Mouse (Mus musculus) inflammation-experienced regulatory T-cells, adult 16 weeks (primary cell): Measurements from ENCODE around the gene Fxyd2. TPM values are rescaled to one million over a fixed set of nuclear protein-coding genes. Genes with fewer than 3 reads are reported as not detected.

Source experiments
- polyA plus RNA-seq: library from polyadenylated mRNA; unstranded; fragments of 100-300 nt; shearing (Covaris generic); gene quantifications from one replicate; pipeline ENCODE4 v1.2.1, GENCODE M21; 2017

The Fxyd2 gene
- not detected for polyA plus RNA-seq

DNA sequence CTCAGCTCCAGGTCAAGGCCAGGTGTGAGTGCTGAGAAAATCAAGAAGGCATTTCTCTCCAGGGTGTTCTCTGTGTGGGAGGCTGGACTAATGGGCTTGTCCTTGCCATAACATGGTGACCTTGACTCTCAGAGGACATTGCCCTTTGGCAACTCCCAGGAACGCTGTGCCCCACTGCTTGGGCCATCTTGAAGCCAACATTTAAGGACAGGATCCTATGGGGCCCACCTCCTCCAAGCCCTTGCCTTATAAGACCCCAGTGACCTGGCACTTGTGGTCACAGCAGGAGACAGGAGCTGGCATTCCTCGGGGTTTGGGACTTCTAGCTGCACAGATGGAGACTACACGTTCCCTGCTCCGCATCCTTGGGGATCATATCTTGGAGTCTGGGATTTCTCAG lies at the start of gene Fxyd2:
TSS of gene Fxyd2 (plus strand) at position 236 of the 400 bp plus-strand sequence.

DNA sequence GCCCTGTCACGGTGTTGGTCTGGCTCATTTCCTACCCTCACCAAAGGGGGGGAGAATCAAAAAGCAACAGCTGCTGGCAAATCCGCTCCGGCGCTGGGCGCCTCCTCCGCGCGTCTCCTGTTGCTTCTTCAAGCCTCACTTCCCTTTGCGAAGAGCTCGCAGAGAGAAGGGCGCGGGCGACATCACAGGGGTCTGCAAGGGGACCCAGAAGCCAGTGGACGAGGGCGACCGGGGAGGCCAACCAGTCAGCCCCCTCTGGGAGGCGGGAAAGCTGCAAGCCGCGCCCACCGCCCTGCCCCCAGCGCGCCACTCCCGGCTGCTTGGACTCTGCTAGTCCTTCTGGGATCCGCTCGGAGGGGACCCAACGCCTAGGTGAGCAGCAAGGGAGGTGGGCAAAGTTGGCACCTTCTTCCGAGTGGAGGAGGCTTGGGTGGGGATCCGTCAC lies 29.3 kb upstream of the Fxyd2 start, which contains the start of gene Fxyd6:
TSS of gene Fxyd6 (plus strand) at position 69 of the 445 bp plus-strand sequence.

GRCm38 (mm10) chr9:45426456-45426855 lies 27.0 kb downstream of the Fxyd2 start, which contains the start of gene Dscaml1:
Dscaml1 (plus strand) TSS chr9:45426628.

Other genes starting within 250 kb of the Fxyd2 start
- 1.3 TPM for gene BC049352, start 217.7 kb upstream of the Fxyd2 start, polyA plus RNA-seq
- gene Tmprss4, start 195.6 kb upstream of the Fxyd2 start, polyA plus RNA-seq = not detected
- 107 TPM for gene Il10ra, start 130.5 kb upstream of the Fxyd2 start, polyA plus RNA-seq
- 0.61 TPM for gene Tmprss13, start 80.6 kb upstream of the Fxyd2 start, polyA plus RNA-seq
- gene Fxyd6, start 29.5 kb upstream of the Fxyd2 start, polyA plus RNA-seq = 0.22 TPM
- 0.37 TPM for gene Dscaml1, start 27.0 kb downstream of the Fxyd2 start, polyA plus RNA-seq